Mouse (Mus musculus) spleen, postnatal 4 days (tissue): ENCODE measurements around the gene Gp5.

Source experiments
- DNase-seq, 2 experiments: peaks; one replicate each; pipeline ENCODE4 v3.0.0; 2022; ENCODE audit warnings: low spot score in 2 of 2

The Gp5 gene

GRCm38 (mm10) chr16:30280676-30281297 is 29.8 kb downstream of the Gp5 start:
- DNase-seq, result no peak

GRCm38 (mm10) chr16:30278406-30278805 is 32.2 kb downstream of the Gp5 start:
- no peak for DNase-seq

DNA sequence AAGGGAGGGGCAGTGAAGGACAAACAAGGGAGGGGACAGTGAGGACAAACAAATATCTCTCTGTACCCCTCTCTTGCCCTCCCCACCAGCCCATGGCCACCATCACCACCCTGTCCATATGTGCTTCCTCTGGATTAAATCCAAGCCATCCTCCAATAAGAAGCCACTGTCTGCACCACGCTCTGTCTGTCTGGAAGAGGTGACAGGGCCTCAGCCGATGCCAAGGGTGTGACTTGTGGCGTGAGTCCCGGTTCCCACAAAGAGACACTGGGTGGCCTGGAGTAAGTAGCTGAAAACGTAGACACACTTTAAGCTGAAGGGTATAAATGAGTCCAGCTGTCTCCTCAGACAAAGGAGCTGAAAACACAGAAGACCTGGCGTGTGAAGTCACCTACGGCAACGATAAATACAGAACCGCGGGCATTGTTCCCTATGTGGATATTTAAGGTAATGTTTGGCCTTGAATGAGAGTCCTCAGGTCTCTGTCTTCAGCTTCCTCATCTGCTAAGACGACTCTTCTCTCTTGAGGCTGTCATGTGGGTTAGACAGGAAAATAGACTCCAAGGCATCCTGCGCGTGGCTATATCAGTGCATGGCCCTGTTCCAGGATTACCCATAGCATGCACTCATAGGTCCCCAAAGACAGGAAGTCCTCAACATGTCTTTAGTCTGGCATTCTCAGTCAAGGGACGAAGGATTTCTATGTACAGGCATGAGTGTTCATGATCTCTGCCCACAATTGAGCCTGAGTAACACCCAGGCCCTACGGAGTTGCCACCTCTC is 34.8 kb downstream of the Gp5 start:
- no peak for DNase-seq

GRCm38 (mm10) chr16:30273065-30273464 is 37.5 kb downstream of the Gp5 start:
- no peak for DNase-seq

GRCm38 (mm10) chr16:30271941-30272595 is 38.5 kb downstream of the Gp5 start:
- DNase-seq, result no peak

DNA sequence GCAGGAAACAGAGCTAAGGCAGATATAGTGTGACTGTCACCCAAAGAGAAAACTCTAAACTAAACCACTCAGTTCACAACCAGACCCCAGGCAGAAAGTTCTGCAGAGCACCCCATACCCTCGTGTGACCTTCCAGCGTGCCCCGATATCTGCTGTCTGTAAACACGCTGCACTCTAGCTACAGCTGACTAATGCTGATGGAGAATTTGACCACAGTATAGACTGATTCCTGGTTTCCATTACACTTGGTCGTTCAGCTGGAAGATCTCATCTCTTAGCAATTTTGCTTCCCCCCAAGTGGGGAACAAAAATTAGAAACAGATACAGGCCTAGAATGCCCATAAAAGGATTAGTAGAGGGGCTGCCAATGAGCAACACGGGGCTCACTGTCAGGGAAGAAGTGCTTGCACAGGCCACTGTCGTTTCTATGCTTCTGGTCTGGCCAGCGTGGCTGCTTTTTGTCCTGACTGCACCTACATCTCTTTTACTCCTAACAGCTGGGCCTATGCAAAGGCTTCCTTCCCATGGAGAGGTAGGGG is 39.3 kb downstream of the Gp5 start:
- no peak for DNase-seq

DNA sequence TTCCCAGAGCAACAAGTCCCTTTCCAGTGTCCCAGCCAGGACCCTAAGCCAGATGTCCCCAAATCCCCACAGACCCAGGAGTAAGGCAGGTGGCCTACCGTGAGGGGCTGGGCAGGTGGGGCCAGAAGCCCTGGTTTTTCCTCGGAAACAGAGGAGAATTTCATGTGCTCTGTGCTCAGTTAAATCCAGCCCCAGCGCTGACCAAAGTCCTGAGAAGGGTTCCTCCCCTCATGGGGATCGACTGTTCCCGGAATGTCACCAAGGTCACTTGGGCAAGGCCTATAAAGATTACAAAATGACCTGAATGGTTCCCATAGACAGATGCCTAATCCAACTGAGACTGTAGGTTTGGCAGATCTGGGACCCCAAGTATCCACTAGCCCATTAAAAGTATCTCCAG is 43.2 kb downstream of the Gp5 start, which contains the start of gene Cpn2:
Gene Cpn2, minus strand, starts transcription at position 141 of the 400 bp plus-strand sequence.
- no peak for DNase-seq

GRCm38 (mm10) chr16:30266561-30266960 is 44.0 kb downstream of the Gp5 start:
- DNase-seq, result no peak

DNA sequence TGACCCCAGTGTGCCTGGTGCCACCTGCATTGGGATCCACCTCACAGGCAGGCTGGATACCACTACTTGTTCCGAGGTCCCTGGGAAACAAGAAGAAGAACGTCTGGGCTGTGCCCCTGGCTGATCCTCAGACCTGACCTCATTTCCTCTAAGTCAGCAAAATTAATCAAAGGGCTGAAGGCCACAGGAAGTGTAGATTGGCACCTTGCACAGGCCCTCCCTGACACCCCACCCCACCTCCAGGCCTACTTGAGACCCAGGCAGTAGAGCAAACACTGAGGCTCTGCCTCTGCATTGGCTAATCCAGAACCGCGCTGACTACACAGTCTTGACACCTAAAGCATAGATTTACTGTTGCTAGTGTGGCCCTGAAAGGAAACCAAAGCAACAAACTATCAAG is 45.0 kb downstream of the Gp5 start:
- no peak for DNase-seq

DNA sequence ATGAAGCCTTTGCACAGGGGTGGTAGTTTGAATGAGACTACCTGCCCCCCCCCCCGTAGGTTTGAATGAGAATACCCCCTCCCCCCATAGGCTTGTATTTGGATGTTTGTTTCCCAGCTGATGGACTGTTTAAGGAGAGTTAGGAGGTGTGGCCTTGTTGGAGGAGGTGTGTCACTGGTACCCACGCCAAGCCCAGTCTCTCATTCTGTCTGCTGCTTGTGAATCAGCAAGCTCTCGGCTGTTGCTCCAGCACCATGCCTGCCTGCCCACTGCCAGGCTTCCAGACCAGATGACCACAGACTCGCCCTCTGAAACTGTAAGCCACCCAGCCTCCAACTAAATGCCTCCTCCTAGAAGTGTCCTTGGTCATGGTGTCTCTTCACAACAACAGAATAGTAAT is 47.4 kb downstream of the Gp5 start:
- no peak for DNase-seq

DNA sequence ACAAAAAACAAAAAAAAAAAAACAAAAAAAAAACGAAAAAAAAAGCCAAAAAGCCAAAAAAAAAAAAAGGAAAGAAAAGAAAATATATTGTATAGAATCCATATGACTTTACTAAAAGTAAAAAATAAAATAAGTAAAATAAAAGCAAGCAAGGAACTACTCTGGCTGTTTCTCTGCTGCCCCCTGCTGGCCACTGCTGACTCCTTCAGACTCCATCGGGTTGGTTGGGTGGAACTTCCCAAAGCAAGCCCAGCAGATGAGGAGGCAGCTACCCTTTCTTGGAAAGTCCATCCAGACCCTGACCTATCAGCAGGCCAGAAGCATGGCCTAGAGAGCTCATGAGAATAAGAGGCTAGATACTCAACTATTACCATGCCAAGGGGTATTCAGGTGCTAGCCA is 47.9 kb downstream of the Gp5 start:
- peak; percentile 51 to 83 for DNase-seq

GRCm38 (mm10) chr16:30262157-30262556 is 48.4 kb downstream of the Gp5 start:
- no peak for DNase-seq

- no peak for DNase-seq
These were observed 49.2 kb downstream of the Gp5 start for GRCm38 (mm10) chr16:30261341-30261740.

GRCm38 (mm10) chr16:30260012-30260635 is 50.5 kb downstream of the Gp5 start:
- no peak for DNase-seq

DNA sequence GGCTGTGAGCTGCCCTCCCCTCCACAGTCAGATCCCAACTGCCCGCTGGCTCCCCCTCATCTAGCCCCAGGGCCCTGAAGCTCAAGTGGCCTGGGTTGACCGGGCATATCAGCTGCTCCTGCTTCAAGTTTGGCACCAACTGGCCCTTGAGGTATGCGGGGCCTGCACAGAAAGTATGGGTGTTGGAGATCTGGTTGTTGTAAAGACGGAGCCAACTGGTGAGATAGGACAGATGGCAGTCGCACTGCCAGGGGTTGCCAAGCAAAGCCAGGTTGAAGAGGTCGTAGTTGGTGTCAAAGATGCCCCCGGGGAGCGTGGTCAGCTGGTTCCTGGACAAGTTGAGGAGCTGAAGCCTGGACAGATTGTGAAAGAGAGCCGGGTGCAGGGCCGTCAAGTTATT is 51.1 kb downstream of the Gp5 start:
- DNase-seq, result no peak

DNA sequence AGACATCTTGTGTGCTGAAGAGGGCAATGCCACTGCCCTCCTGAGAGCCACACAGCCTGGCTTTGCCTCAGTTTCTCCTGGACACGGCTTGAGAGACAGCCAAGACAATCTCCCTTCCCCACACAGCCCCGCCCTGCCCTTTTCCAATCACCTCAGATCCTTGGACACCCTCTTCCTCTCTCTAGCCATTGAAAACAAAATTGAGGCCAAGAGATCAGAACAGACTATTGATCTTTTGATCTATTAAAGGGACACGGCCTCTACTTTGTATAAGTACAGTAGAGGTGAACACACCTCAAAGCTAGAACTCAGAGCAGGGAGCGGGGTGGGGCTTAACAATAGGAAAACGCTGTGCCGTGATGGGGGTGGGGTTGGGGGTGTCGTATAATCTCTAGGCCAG is 52.1 kb downstream of the Gp5 start:
- DNase-seq, result no peak

GRCm38 (mm10) chr16:30257718-30258117 is 52.9 kb downstream of the Gp5 start:
- DNase-seq, result no peak
